Mouse (Mus musculus): Measurements from ENCODE around the gene Qrich2. TPM values are rescaled to one million over a fixed set of nuclear protein-coding genes. Genes with fewer than 3 reads are reported as not detected.
"Not testable (repeated sequence)": the region's sequence is repeated elsewhere in the genome, so short reads cannot be mapped to it uniquely, and the experiment has no call there.

Qrich2 gene
- polyA plus RNA-seq, 1 experiment from 2014 or later = not detected

GRCm38 (mm10) chr11:116501005-116501746 is 35.1 kb upstream of the Qrich2 start:
- no peak overlapping the region for H3K9ac ChIP-seq
- no peaks in the 10 kb centered on the region for H3K27me3 ChIP-seq
- H3K4me2 ChIP-seq = no peak overlapping the region
- H3K27ac ChIP-seq = no peak overlapping the region
- WGBS = 23% methylated on average over 7 of the region's 7 CpGs
- H3K4me3 ChIP-seq = no peak overlapping the region
- ATAC-seq (replicated peaks; ENCODE audit: insufficient number of reproducible peaks, insufficient read depth, low FRiP score, low read depth) = no peak; the same call in 1 of the 2 replicates
- peaks cover 4% of the 10 kb centered on the region for H3K4me1 ChIP-seq (replicated peaks)
- no peaks in the 10 kb centered on the region for H3K36me3 ChIP-seq
- no peaks in the 10 kb centered on the region for H3K9me3 ChIP-seq (replicated peaks)

GRCm38 (mm10) chr11:116499018-116499417 is 33.0 kb upstream of the Qrich2 start:
- H3K4me1 ChIP-seq (replicated peaks) = peaks cover 6% of the 10 kb centered on the region
- peak overlapping the region; percentile 43 for H3K4me3 ChIP-seq
- H3K9me3 ChIP-seq (replicated peaks) = no peaks in the 10 kb centered on the region
- H3K4me2 ChIP-seq = peak overlapping the region; percentile 69
- no peak overlapping the region for H3K27ac ChIP-seq
- H3K9ac ChIP-seq = no peak overlapping the region
- no peaks in the 10 kb centered on the region for H3K27me3 ChIP-seq
- WGBS = 42% methylated on average over 6 of the region's 6 CpGs
- ATAC-seq (replicated peaks; ENCODE audit: insufficient number of reproducible peaks, insufficient read depth, low FRiP score, low read depth) = no peak
- H3K36me3 ChIP-seq = no peaks in the 10 kb centered on the region

- H3K9me3 ChIP-seq (replicated peaks) = no peaks in the 10 kb centered on the region
- no peak overlapping the region for H3K27ac ChIP-seq
- WGBS = 25% methylated on average over 34 of the region's 34 CpGs
- peak overlapping the region; percentile 69 for H3K4me2 ChIP-seq
- H3K9ac ChIP-seq = peak overlapping the region; percentile 43; the same call in 1 of the 2 replicates
- peak overlapping the region; percentile 43 for H3K4me3 ChIP-seq
- peaks cover 6% of the 10 kb centered on the region for H3K4me1 ChIP-seq (replicated peaks)
- H3K36me3 ChIP-seq = no peaks in the 10 kb centered on the region
- H3K27me3 ChIP-seq = no peaks in the 10 kb centered on the region
- ATAC-seq (replicated peaks; ENCODE audit: insufficient number of reproducible peaks, insufficient read depth, low FRiP score, low read depth) = no peak
These were observed 32.6 kb upstream of the Qrich2 start for GRCm38 (mm10) chr11:116498596-116498995.

- no peak overlapping the region for H3K9ac ChIP-seq
- H3K27me3 ChIP-seq = no peaks in the 10 kb centered on the region
- no peaks in the 10 kb centered on the region for H3K9me3 ChIP-seq (replicated peaks)
- no peak for ATAC-seq (replicated peaks; ENCODE audit: insufficient number of reproducible peaks, insufficient read depth, low FRiP score, low read depth)
- no peaks in the 10 kb centered on the region for H3K36me3 ChIP-seq
- no peak overlapping the region for H3K27ac ChIP-seq
- WGBS = 60% methylated on average over 4 of the region's 4 CpGs
- H3K4me3 ChIP-seq = no peak overlapping the region
- H3K4me1 ChIP-seq (replicated peaks) = peaks cover 6% of the 10 kb centered on the region
- H3K4me2 ChIP-seq = no peak overlapping the region
These were observed 31.3 kb upstream of the Qrich2 start for GRCm38 (mm10) chr11:116497313-116497712.

GRCm38 (mm10) chr11:116494474-116495174 is 28.6 kb upstream of the Qrich2 start:
- H3K27ac ChIP-seq = peak overlapping the region; percentile 36
- no peak overlapping the region for H3K4me2 ChIP-seq
- no peaks in the 10 kb centered on the region for H3K9me3 ChIP-seq (replicated peaks)
- peaks cover 10% of the 10 kb centered on the region for H3K4me1 ChIP-seq (replicated peaks)
- ATAC-seq (replicated peaks; ENCODE audit: insufficient number of reproducible peaks, insufficient read depth, low FRiP score, low read depth) = peak; percentile 33; the same call in 1 of the 2 replicates
- no peak overlapping the region for H3K4me3 ChIP-seq
- H3K27me3 ChIP-seq = no peaks in the 10 kb centered on the region
- H3K9ac ChIP-seq = no peak overlapping the region
- WGBS = 46% methylated on average over 13 of the region's 13 CpGs
- no peaks in the 10 kb centered on the region for H3K36me3 ChIP-seq

- H3K4me1 ChIP-seq (replicated peaks) = peaks cover 16% of the 10 kb centered on the region
- H3K36me3 ChIP-seq = no peaks in the 10 kb centered on the region
- no peaks in the 10 kb centered on the region for H3K27me3 ChIP-seq
- H3K4me2 ChIP-seq = no peak within 1 kb of the TSS
- no peak within 1 kb of the TSS for H3K9ac ChIP-seq
- no peak for ATAC-seq (replicated peaks; ENCODE audit: insufficient number of reproducible peaks, insufficient read depth, low FRiP score, low read depth)
- H3K9me3 ChIP-seq (replicated peaks) = no peaks in the 10 kb centered on the region
- WGBS = 28% methylated on average over 4 of the region's 4 CpGs
- peak within 1 kb of the TSS; percentile 36 for H3K27ac ChIP-seq
- no peak within 1 kb of the TSS for H3K4me3 ChIP-seq
These were observed 27.8 kb upstream of the Qrich2 start, which contains the start of gene Prpsap1 for GRCm38 (mm10) chr11:116493795-116494252. Gene Prpsap1, minus strand, starts transcription at chr11:116494202.

GRCm38 (mm10) chr11:116493191-116493590 is 27.1 kb upstream of the Qrich2 start:
- Histone ChIP-seq H3K27me3 (no peaks in the 10 kb centered on the region), H3K36me3 (no peaks in the 10 kb centered on the region), H3K27ac (no peak overlapping the region), H3K4me3 (no peak overlapping the region), H3K4me1 (replicated peaks) (peaks cover 16% of the 10 kb centered on the region), H3K9me3 (replicated peaks) (no peaks in the 10 kb centered on the region), H3K4me2 (no peak overlapping the region), H3K9ac (no peak overlapping the region)
- no peak for ATAC-seq (replicated peaks; ENCODE audit: insufficient number of reproducible peaks, insufficient read depth, low FRiP score, low read depth)
- WGBS = 49% methylated on average over 5 of the region's 5 CpGs

- not testable (repeated sequence) for H3K4me2 ChIP-seq; ATAC-seq (replicated peaks; ENCODE audit: insufficient number of reproducible peaks, insufficient read depth, low FRiP score, low read depth)
- 60% methylated on average over 1 of the region's 1 CpGs for WGBS
These were observed 26.5 kb upstream of the Qrich2 start for GRCm38 (mm10) chr11:116492507-116492906.

GRCm38 (mm10) chr11:116491338-116491737 is 25.3 kb upstream of the Qrich2 start:
- H3K4me1 ChIP-seq (replicated peaks) = peaks cover 16% of the 10 kb centered on the region
- H3K4me3 ChIP-seq = peak overlapping the region; percentile 80; the same call in 1 of the 2 replicates
- H3K27ac ChIP-seq = no peak overlapping the region
- ATAC-seq (replicated peaks; ENCODE audit: insufficient number of reproducible peaks, insufficient read depth, low FRiP score, low read depth) = no peak
- H3K27me3 ChIP-seq = no peaks in the 10 kb centered on the region
- H3K9ac ChIP-seq = no peak overlapping the region
- H3K36me3 ChIP-seq = peaks cover 11% of the 10 kb centered on the region; the same call in 1 of the 2 replicates
- H3K4me2 ChIP-seq = peak overlapping the region; percentile 72; the same call in 1 of the 2 replicates
- WGBS = 73% methylated on average over 6 of the region's 6 CpGs
- no peaks in the 10 kb centered on the region for H3K9me3 ChIP-seq (replicated peaks)

More at GRCm38 (mm10) chr11:116492507-116492906, 26.5 kb upstream of the Qrich2 start:
- not testable (repeated sequence) for H3K27me3 ChIP-seq; H3K36me3 ChIP-seq; H3K9me3 ChIP-seq (replicated peaks); H3K9ac ChIP-seq; H3K27ac ChIP-seq; H3K4me3 ChIP-seq
- H3K4me1 ChIP-seq (replicated peaks) = peaks cover 16% of the 10 kb centered on the region

GRCm38 (mm10) chr11:116490232-116491107 is 24.4 kb upstream of the Qrich2 start:
- Histone ChIP-seq H3K36me3 (peaks cover 17% of the 10 kb centered on the region), H3K9ac (peak overlapping the region; percentile 86), H3K4me1 (replicated peaks) (peaks cover 16% of the 10 kb centered on the region), H3K27me3 (no peaks in the 10 kb centered on the region), H3K4me3 (peak overlapping the region; percentile 80), H3K27ac (peak overlapping the region; percentile 83), H3K9me3 (replicated peaks) (no peaks in the 10 kb centered on the region), H3K4me2 (peak overlapping the region; percentile 72)
- 1% methylated on average over 60 of the region's 62 CpGs for WGBS
- peak; percentile 88 for ATAC-seq (replicated peaks; ENCODE audit: insufficient number of reproducible peaks, insufficient read depth, low FRiP score, low read depth)
